Mouse (Mus musculus) intestine, embryonic 16.5 days (tissue): ENCODE measurements around the gene Stat3. TPM values are rescaled to one million over a fixed set of nuclear protein-coding genes. Genes with fewer than 3 reads are reported as not detected.

Source experiments
- ATAC-seq: fragments of 200-750 bp; cut with Nextera tagmentation; 2 replicates; pipeline ENCODE4 v1.8.0; 2017; ENCODE audit warnings: moderate TSS enrichment, moderate library complexity
- H3K27ac ChIP-seq: fragments of 300-500 bp; sonication (generic); 2 replicates; pipeline ENCODE4 v1.5.1; 2014; ENCODE audit warnings: mild to moderate bottlenecking, low read length
- H3K27me3 ChIP-seq: fragments of 300-500 bp; sonication (generic); replicated peaks from 2 replicates; pipeline ENCODE4 v1.6.1; 2014; ENCODE audit warnings: low read length, control low read depth, mixed read lengths; ENCODE audit not compliant: control insufficient read depth, insufficient read depth
- H3K36me3 ChIP-seq: fragments of 300-500 bp; sonication (generic); 2 replicates; pipeline ENCODE4 v1.6.1; 2014; ENCODE audit warnings: low read length, control low read depth; ENCODE audit not compliant: control insufficient read depth, insufficient read depth
- H3K4me1 ChIP-seq: fragments of 300-500 bp; sonication (generic); 2 replicates; pipeline ENCODE4 v1.6.1; 2014; ENCODE audit warnings: low read length, control low read depth, mixed read lengths; ENCODE audit not compliant: control insufficient read depth, insufficient read depth
- H3K4me2 ChIP-seq: fragments of 300-500 bp; sonication (generic); 2 replicates; pipeline ENCODE4 v1.6.1; 2014; ENCODE audit warnings: low read depth, low read length, control low read depth
- H3K4me3 ChIP-seq: fragments of 300-500 bp; sonication (generic); 2 replicates; pipeline ENCODE4 v1.5.1; 2014; ENCODE audit warnings: mild to moderate bottlenecking, low read length
- H3K9ac ChIP-seq: fragments of 300-500 bp; sonication (generic); 2 replicates; pipeline ENCODE4 v1.6.1; 2014; ENCODE audit warnings: low read depth, low read length
- H3K9me3 ChIP-seq: fragments of 300-500 bp; sonication (generic); 2 replicates; pipeline ENCODE4 v1.6.1; 2016; ENCODE audit warnings: low read length, control low read depth; ENCODE audit not compliant: control insufficient read depth
- WGBS: fragments of 180-500 bp; shearing (Covaris S2); extraction: QIAGEN DNeasy Blood & Tissue Kit; methylation state at CpG from one replicate; pipeline ENCODE4 v1.1.7; 2014; 5-methylcytosine and 5-hydroxymethylcytosine counted together
- polyA plus RNA-seq: library from polyadenylated mRNA; unstranded; fragments of >200 nt; fragmentation: Nextera tagmentation; extraction: Ambion mirVana; gene quantifications from 2 replicates; pipeline ENCODE4 v1.2.1, GENCODE M21; 2015

The Stat3 gene
- polyA plus RNA-seq, 1 experiment from 2014 or later = 48.9 TPM

DNA sequence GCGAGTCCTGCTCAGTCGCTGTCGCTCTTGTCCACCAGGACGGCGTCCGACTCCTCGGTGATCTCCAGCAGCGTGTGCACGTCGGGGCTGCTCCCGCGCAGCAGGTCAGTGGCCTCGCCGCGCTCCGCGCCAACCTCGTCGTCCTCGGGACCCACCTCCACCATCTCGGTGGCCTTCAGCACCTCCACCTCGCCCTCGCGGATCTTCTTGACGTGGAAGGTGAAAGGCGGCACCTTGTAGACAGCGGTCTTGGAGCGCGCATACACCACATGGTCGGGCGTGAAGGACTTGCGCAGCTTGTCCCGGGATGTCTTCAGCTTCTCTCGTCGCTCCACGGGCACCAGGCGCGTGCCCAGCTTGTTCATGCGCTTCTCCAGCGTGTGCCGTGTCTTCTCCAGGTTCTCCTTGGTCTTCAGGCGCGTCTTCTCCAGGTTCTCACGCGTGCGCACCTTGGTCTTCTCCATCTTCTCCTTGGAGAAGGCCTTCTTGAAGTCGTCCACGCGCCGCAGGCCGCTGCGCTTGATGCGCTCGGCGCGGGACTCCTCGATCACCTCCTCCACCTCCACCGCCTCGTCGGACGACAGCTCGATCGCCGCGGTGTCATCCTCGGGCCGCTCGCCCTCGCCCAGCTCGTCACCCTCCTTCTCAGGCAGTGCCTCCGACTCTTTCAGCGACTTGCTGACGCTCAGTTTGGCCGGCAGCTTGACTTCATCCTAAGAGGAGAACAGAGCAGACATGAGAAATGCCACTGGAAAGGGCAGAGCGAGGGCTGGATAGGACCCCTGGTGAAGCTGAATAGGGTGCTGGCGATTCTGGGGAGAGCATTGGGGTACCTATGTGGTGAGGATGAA is 19.5 kb upstream of the Stat3 start:
- Histone ChIP-seq H3K4me3 (peak overlapping the region; percentile 16; the same call in 1 of the 2 replicates), H3K9me3 (no peaks in the 10 kb centered on the region), H3K4me1 (peaks cover 30% of the 10 kb centered on the region), H3K36me3 (0 out of 2 replicates have a peak, but pooled peaks cover 2% of the 10 kb centered on the region), H3K9ac (0 out of 2 replicates have a peak overlapping the region, but pooled peaks have one; percentile 17), H3K27me3 (peaks cover 8% of the 10 kb centered on the region), H3K4me2 (peak overlapping the region; percentile 36), H3K27ac (no peak overlapping the region)
- no peak for ATAC-seq
- 26% methylated on average over 76 of the region's 76 CpGs for WGBS

DNA sequence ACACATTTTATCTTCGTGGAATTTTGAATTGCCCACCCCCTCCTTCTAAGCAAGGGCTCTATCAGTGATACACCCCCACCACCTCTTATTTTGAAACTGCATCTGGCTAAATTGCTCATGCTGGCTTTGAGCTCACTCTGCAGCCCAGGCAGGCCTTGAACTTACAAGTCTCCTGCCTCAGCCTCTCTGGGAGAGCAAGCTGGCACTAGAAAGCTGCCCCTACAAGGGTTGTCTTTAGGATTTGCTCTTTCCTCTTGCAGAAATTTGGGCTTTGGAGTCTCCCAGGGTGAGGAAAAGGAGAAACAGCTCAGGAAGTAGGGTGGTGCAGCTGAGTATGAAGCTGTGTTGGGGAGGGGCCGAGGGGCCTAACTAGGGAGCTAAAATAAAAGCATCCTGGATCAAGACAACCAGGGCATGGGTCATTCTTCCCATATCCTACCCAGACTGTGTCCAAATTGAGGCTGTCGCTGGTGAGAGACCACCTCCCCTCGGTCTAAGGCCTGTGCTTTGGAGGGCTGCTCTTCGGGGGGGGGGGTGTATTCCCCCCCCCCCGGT is 18.7 kb upstream of the Stat3 start:
- no peak overlapping the region for H3K9ac ChIP-seq
- no peak overlapping the region for H3K4me2 ChIP-seq
- H3K4me3 ChIP-seq = no peak overlapping the region
- no peaks in the 10 kb centered on the region for H3K9me3 ChIP-seq
- WGBS = 43% methylated on average over 6 of the region's 6 CpGs
- peaks cover 8% of the 10 kb centered on the region for H3K27me3 ChIP-seq
- no peak for ATAC-seq
- H3K27ac ChIP-seq = no peak overlapping the region
- 0 out of 2 replicates have a peak, but pooled peaks cover 2% of the 10 kb centered on the region for H3K36me3 ChIP-seq
- peaks cover 24% of the 10 kb centered on the region for H3K4me1 ChIP-seq

- Histone ChIP-seq H3K27me3 (peaks cover 8% of the 10 kb centered on the region), H3K9ac (no peak overlapping the region), H3K27ac (no peak overlapping the region), H3K36me3 (0 out of 2 replicates have a peak, but pooled peaks cover 2% of the 10 kb centered on the region), H3K9me3 (no peaks in the 10 kb centered on the region), H3K4me1 (peaks cover 20% of the 10 kb centered on the region), H3K4me2 (no peak overlapping the region), H3K4me3 (no peak overlapping the region)
- 0 out of 2 replicates have a peak, but pooled peaks have one; percentile 32 for ATAC-seq
- WGBS = 7% methylated on average over 5 of the region's 5 CpGs
These were observed 17.9 kb upstream of the Stat3 start for GRCm38 (mm10) chr11:100957244-100957643.

GRCm38 (mm10) chr11:100949540-100949939 is 10.2 kb upstream of the Stat3 start:
- Histone ChIP-seq H3K9ac (no peak overlapping the region), H3K4me1 (peaks cover 10% of the 10 kb centered on the region; the same call in 1 of the 2 replicates), H3K27ac (no peak overlapping the region), H3K27me3 (no peaks in the 10 kb centered on the region), H3K4me2 (no peak overlapping the region), H3K4me3 (no peak overlapping the region), H3K9me3 (peaks cover 5% of the 10 kb centered on the region; the same call in 1 of the 2 replicates), H3K36me3 (no peaks in the 10 kb centered on the region)
- no peak for ATAC-seq
- WGBS = 100% methylated on average over 1 of the region's 1 CpGs

DNA sequence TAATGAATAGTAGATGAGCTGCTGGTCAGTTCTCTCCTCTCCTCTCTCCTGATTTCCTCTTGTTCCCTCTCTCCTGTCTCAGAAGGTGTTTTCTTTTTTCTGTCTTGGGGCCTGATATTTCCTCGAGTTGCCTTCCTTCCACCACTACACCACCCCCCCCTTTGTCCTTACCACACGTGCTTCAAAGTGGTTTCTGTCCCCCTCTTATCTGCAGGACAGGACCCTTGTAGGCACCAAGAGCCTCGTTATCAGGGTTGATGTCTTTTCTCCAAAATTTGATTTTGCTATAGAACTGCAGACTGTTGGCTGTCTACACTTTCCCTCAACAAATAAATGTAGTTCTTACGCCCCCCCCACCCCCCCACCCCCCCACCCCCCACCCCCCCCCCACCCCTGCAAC is 9.0 kb upstream of the Stat3 start:
- WGBS = 51% methylated on average over 4 of the region's 4 CpGs
- Histone ChIP-seq H3K4me1 (peaks cover 10% of the 10 kb centered on the region; the same call in 1 of the 2 replicates), H3K27me3 (no peaks in the 10 kb centered on the region), H3K9ac (no peak overlapping the region), H3K36me3 (no peaks in the 10 kb centered on the region), H3K4me2 (no peak overlapping the region), H3K4me3 (no peak overlapping the region), H3K9me3 (peaks cover 5% of the 10 kb centered on the region; the same call in 1 of the 2 replicates), H3K27ac (no peak overlapping the region)
- no peak for ATAC-seq

DNA sequence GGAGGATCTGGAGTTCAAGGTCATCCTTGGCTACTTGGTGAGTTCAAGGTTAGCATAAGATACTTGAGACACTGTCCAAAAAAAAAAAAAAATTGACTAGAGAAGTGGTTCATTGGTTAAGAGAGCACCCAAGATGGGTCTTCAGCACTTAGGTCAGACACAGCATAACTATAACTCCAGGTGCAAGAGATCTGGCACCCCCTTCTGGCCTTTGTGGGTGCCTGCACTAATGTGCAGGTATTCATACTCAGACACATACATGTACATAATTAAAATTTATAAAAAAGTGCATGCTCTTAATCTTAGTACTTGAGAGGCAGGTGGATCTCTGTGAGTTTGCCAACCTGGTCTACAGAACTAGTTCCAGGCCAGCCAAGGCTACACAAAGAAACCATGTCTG is 8.2 kb upstream of the Stat3 start:
- no peak overlapping the region for H3K4me3 ChIP-seq
- H3K9ac ChIP-seq = no peak overlapping the region
- no peaks in the 10 kb centered on the region for H3K27me3 ChIP-seq
- no peak overlapping the region for H3K27ac ChIP-seq
- no peak for ATAC-seq
- no peak overlapping the region for H3K4me2 ChIP-seq
- H3K36me3 ChIP-seq = no peaks in the 10 kb centered on the region
- H3K9me3 ChIP-seq = peaks cover 5% of the 10 kb centered on the region; the same call in 1 of the 2 replicates
- H3K4me1 ChIP-seq = peaks cover 10% of the 10 kb centered on the region; the same call in 1 of the 2 replicates

DNA sequence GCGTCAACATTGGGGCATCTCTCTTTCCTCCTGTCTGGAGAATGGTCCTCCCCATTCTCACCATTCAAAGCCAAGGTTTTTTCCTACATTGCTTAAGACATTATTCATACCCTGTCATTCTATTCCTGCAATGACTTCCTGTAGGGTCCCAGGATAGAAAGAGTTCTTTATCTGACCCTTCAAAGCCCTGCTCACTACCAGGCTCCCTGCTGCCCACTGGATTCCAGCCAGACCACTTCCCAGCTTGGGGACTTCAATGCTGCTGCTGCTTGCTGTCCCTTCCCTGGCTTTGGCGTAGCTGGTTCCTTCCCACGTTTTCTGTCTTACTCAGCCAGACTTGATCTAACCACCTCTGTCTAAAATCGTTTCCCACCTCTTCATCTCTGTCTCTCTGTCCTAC is 7.5 kb upstream of the Stat3 start:
- Histone ChIP-seq H3K27me3 (no peaks in the 10 kb centered on the region), H3K9me3 (peaks cover 5% of the 10 kb centered on the region; the same call in 1 of the 2 replicates)

GRCm38 (mm10) chr11:100942388-100942787 is 3.0 kb upstream of the Stat3 start:
- 50% methylated on average over 1 of the region's 1 CpGs for WGBS
- no peak for ATAC-seq
- Histone ChIP-seq H3K9me3 (peaks cover 5% of the 10 kb centered on the region; the same call in 1 of the 2 replicates), H3K36me3 (no peaks in the 10 kb centered on the region), H3K4me1 (peaks cover 9% of the 10 kb centered on the region; the same call in 1 of the 2 replicates), H3K9ac (no peak overlapping the region), H3K4me2 (no peak overlapping the region), H3K4me3 (no peak overlapping the region), H3K27ac (no peak overlapping the region), H3K27me3 (no peaks in the 10 kb centered on the region)

More for the DNA sequence above, 7.5 kb upstream of the Stat3 start:
- no peak for ATAC-seq
- Histone ChIP-seq H3K27ac (no peak overlapping the region), H3K4me1 (0 out of 2 replicates have a peak, but pooled peaks cover 3% of the 10 kb centered on the region), H3K4me3 (no peak overlapping the region), H3K9ac (no peak overlapping the region), H3K4me2 (no peak overlapping the region), H3K36me3 (no peaks in the 10 kb centered on the region)
- 51% methylated on average over 4 of the region's 4 CpGs for WGBS

DNA sequence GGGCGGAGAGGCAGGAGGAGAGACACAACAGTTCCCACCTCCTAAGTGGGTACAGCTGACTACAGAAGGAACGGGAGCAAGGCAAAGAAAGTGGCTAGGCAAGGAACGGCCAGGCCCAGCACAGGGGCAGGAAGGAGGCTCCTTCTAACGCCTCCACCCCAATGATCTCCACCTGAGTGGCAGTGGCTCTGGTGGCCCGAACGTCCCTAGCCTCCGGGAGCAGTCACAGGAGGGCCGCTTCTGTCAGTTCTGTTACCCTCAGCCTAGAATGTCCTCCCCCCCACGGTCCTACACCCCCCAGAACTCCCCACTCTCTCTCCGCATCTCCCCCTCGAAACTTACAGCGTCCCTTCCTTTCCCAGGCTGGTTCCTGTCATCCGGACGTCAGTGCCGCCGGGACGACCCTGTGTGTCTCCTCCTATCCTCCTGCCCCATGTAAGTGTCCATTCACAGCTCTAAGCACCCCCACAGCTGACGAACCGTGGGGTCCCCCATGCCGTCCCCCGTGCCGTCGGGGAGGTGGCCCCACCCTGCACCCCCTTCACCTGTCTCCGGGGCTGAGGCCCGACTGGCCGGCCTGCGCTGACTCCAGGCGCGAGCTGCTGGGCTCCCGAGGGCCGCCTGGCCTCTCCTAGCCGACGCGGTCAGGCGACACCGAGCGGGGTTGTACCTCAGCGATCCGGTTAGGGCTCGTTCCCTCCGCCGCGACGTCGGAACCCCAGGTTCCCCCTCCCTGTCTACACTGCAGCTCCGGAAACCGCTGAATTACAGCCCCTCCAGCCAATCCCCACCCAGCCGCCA is 429 bp downstream of the Stat3 start:
- H3K4me2 ChIP-seq = peak overlapping the region; percentile 65
- H3K4me3 ChIP-seq = peak overlapping the region; percentile 67
- H3K9me3 ChIP-seq = no peaks in the 10 kb centered on the region
- peak; percentile 47 for ATAC-seq
- peaks cover 16% of the 10 kb centered on the region for H3K4me1 ChIP-seq
- peak overlapping the region; percentile 80 for H3K9ac ChIP-seq
- peak overlapping the region; percentile 63 for H3K27ac ChIP-seq
- no peaks in the 10 kb centered on the region for H3K36me3 ChIP-seq
- WGBS = under 1% methylated on average over 47 of the region's 48 CpGs
- H3K27me3 ChIP-seq = no peaks in the 10 kb centered on the region
